Mouse (Mus musculus): ENCODE data around the gene Magel2. TPM values are rescaled to one million over a fixed set of nuclear protein-coding genes. Genes with fewer than 3 reads are reported as not detected.

Magel2 gene
- polyA plus RNA-seq, 1 experiment from 2014 or later: 4.2 TPM

Other genes starting within 250 kb of the Magel2 start
- gene Ndn, start 30.4 kb upstream of the Magel2 start, polyA plus RNA-seq (2016; fragmentation: Nextera tagmentation; extraction: Ambion mirVana): 92.0 and 113 TPM in 2 replicates
- gene Mkrn3, start 43.1 kb downstream of the Magel2 start, polyA plus RNA-seq (2016; fragmentation: Nextera tagmentation; extraction: Ambion mirVana): 3.3 and 5.5 TPM in 2 replicates
- gene Peg12, start 87.5 kb downstream of the Magel2 start, polyA plus RNA-seq (2016; fragmentation: Nextera tagmentation; extraction: Ambion mirVana): 18.6 and 24.3 TPM in 2 replicates

Measured in heart, embryonic 10.5 days (tissue).